Mouse (Mus musculus) mature B cell (primary cell): ENCODE data around the gene Mettl6.

ENCODE experiments used
- in situ Hi-C: fragments of 300-500 bp; cut with MboI; formaldehyde crosslinking; loops from 2 replicates; pipeline ENCODE4 v1.14.3; 2019

The Mettl6 gene

GRCm38 (mm10) chr14:31432424-31432823 lies 62.4 kb downstream of the Mettl6 start:
- in situ Hi-C loops = no loop called here

- in situ Hi-C loops = no loop called here
These were observed 63.0 kb downstream of the Mettl6 start for GRCm38 (mm10) chr14:31431789-31432330.

GRCm38 (mm10) chr14:31429004-31429395 lies 65.8 kb downstream of the Mettl6 start:
- in situ Hi-C loops = no loop called here

GRCm38 (mm10) chr14:31428211-31429003 lies 66.4 kb downstream of the Mettl6 start:
- in situ Hi-C loops = no loop called here
